Mouse (Mus musculus) CH12.LX (cell line): ENCODE measurements around the gene Ppp2r3d. TPM values are rescaled to one million over a fixed set of nuclear protein-coding genes. Genes with fewer than 3 reads are reported as not detected.

Experiments
- DNase-seq: peaks from one replicate; pipeline ENCODE4 v3.0.0-alpha.2; 2013; ENCODE audit errors: extremely low read depth
- H3K27ac ChIP-seq: 2 replicates; pipeline ENCODE4 v1.5.1; 2012; ENCODE audit warnings: low read depth, mild to moderate bottlenecking, control low read depth, moderate library complexity; ENCODE audit not compliant: insufficient read depth
- H3K27me3 ChIP-seq: replicated peaks from 2 replicates; pipeline ENCODE3; 2012; ENCODE audit warnings: inconsistent platforms
- H3K36me3 ChIP-seq, 2 experiments: replicated peaks in 1 of 2; 2 replicates each; pipeline versions ENCODE3 to v1.6.1; 2012; ENCODE audit warnings: inconsistent platforms in 1 of 2, low read length in 1 of 2, mild to moderate bottlenecking in 1 of 2, mixed read lengths in 1 of 2, moderate library complexity in 1 of 2; ENCODE audit not compliant: control insufficient read depth in 1 of 2, insufficient read depth in 1 of 2
- H3K4me1 ChIP-seq, 2 experiments: 2 replicates each; pipeline ENCODE4 v1.6.1; 2012; ENCODE audit warnings: inconsistent platforms in 1 of 2, moderate library complexity in 1 of 2; ENCODE audit not compliant: insufficient read depth in 2 of 2, control insufficient read depth in 1 of 2
- H3K4me2 ChIP-seq: 2 replicates; pipeline ENCODE4 v1.6.1; 2012; ENCODE audit warnings: low read depth, mild to moderate bottlenecking, control low read depth; ENCODE audit not compliant: poor library complexity, insufficient read depth, severe bottlenecking
- H3K4me3 ChIP-seq, 3 experiments: fragments of 150-350 bp in 1 of 3; sonication (generic) in 1 of 3; replicated peaks in 1 of 3; 2 replicates each; pipeline versions ENCODE3 to v1.5.1; 2011 to 2012; ENCODE audit warnings: low read depth in 2 of 3, low read length in 2 of 3, mild to moderate bottlenecking in 2 of 3, moderate library complexity in 2 of 3, control low read depth in 1 of 3, improper control_type of control experiment in 1 of 3, inconsistent platforms in 1 of 3, mixed read lengths in 1 of 3; ENCODE audit not compliant: poor library complexity in 1 of 3
- H3K79me2 ChIP-seq: replicated peaks from 2 replicates; pipeline ENCODE4 v1.6.1; 2012; ENCODE audit warnings: mild to moderate bottlenecking, moderate library complexity; ENCODE audit not compliant: control insufficient read depth, poor library complexity, insufficient read depth, severe bottlenecking; ENCODE audit errors: extremely low read depth
- H3K9ac ChIP-seq: 2 replicates; pipeline ENCODE4 v1.6.1; 2012; ENCODE audit warnings: low read depth, mild to moderate bottlenecking, control low read depth, moderate library complexity; ENCODE audit not compliant: insufficient read depth
- H3K9me3 ChIP-seq: replicated peaks from 2 replicates; pipeline ENCODE3; 2012; ENCODE audit warnings: low read length, inconsistent platforms, mixed read lengths
- CHD1 ChIP-seq: IDR thresholded peaks from 2 replicates; pipeline ENCODE4 v1.6.1; 2012; ENCODE audit warnings: low read depth, low read length, improper control_type of control experiment, inconsistent platforms
- CHD2 ChIP-seq: IDR thresholded peaks from 2 replicates; pipeline ENCODE4 v1.6.1; 2011; ENCODE audit warnings: low read length, improper control_type of control experiment
- CTCF ChIP-seq, 2 experiments: IDR thresholded peaks in 1 of 2; conservative IDR thresholded peaks in 1 of 2; 2 replicates each; pipeline ENCODE4 v1.5.1; 2011 to 2012; ENCODE audit warnings: low read depth in 2 of 2, low read length in 2 of 2, improper control_type of control experiment in 1 of 2, inconsistent platforms in 1 of 2, mild to moderate bottlenecking in 1 of 2, moderate library complexity in 1 of 2
- ELF1 ChIP-seq: IDR thresholded peaks from 2 replicates; pipeline ENCODE4 v1.6.1; 2014; ENCODE audit warnings: low read depth, mild to moderate bottlenecking, inconsistent platforms, low read length, improper control_type of control experiment
- EP300 ChIP-seq: IDR thresholded peaks from 2 replicates; pipeline ENCODE4 v1.6.1; 2011; ENCODE audit warnings: low read length, improper control_type of control experiment
- ETS1 ChIP-seq: conservative IDR thresholded peaks from 2 replicates; pipeline ENCODE4 v1.6.1; 2012; ENCODE audit warnings: low read depth, mild to moderate bottlenecking, inconsistent platforms, low read length, improper control_type of control experiment, moderate library complexity
- GABPA ChIP-seq: IDR thresholded peaks from 2 replicates; pipeline ENCODE4 v1.6.1; 2012; ENCODE audit warnings: low read depth, low read length, improper control_type of control experiment, inconsistent platforms; ENCODE audit not compliant: insufficient replicate concordance
- HCFC1 ChIP-seq: IDR thresholded peaks from 2 replicates; pipeline ENCODE4 v1.6.1; 2012; ENCODE audit warnings: low read depth, mild to moderate bottlenecking, inconsistent platforms, low read length, improper control_type of control experiment
- MAZ ChIP-seq: IDR thresholded peaks from 2 replicates; pipeline ENCODE4 v1.6.1; 2012; ENCODE audit warnings: low read depth, mild to moderate bottlenecking, inconsistent platforms, low read length, improper control_type of control experiment, moderate library complexity
- MEF2A ChIP-seq: IDR thresholded peaks from 2 replicates; pipeline ENCODE4 v1.6.1; 2014; ENCODE audit warnings: low read depth, mild to moderate bottlenecking, inconsistent platforms, low read length, improper control_type of control experiment, borderline replicate concordance
- MYC ChIP-seq: IDR thresholded peaks from 2 replicates; pipeline ENCODE4 v1.6.1; 2011; ENCODE audit warnings: low read depth, mild to moderate bottlenecking, improper control_type of control experiment, low read length
- NRF1 ChIP-seq: IDR thresholded peaks from 2 replicates; pipeline ENCODE4 v1.6.1; 2014; ENCODE audit warnings: low read depth, mild to moderate bottlenecking, inconsistent platforms, low read length, improper control_type of control experiment, moderate library complexity
- PAX5 ChIP-seq: IDR thresholded peaks from 2 replicates; pipeline ENCODE4 v1.6.1; 2012; ENCODE audit warnings: low read length, inconsistent platforms, mixed read lengths
- POLR2A ChIP-seq: IDR thresholded peaks from 2 replicates; pipeline ENCODE4 v1.6.1; 2011; ENCODE audit warnings: low read depth, mild to moderate bottlenecking, improper control_type of control experiment, low read length
- RCOR1 ChIP-seq: conservative IDR thresholded peaks from 2 replicates; pipeline ENCODE4 v1.6.1; 2012; ENCODE audit warnings: low read depth, mild to moderate bottlenecking, inconsistent platforms, low read length, improper control_type of control experiment
- SMC3 ChIP-seq: IDR thresholded peaks from 2 replicates; pipeline ENCODE4 v1.6.1; 2011; ENCODE audit warnings: low read depth, low read length, improper control_type of control experiment
- TBP ChIP-seq: conservative IDR thresholded peaks from 2 replicates; pipeline ENCODE4 v1.6.1; 2011; ENCODE audit warnings: low read depth, low read length, improper control_type of control experiment
- UBTF ChIP-seq: IDR thresholded peaks from 2 replicates; pipeline ENCODE4 v1.6.1; 2012; ENCODE audit warnings: low read depth, mild to moderate bottlenecking, inconsistent platforms, low read length, improper control_type of control experiment, moderate library complexity
- USF2 ChIP-seq: conservative IDR thresholded peaks from 2 replicates; pipeline ENCODE4 v1.6.1; 2011; ENCODE audit warnings: low read depth, low read length, improper control_type of control experiment
- ZC3H11A ChIP-seq: IDR thresholded peaks from 2 replicates; pipeline ENCODE4 v1.6.1; 2012; ENCODE audit warnings: low read depth, mild to moderate bottlenecking, inconsistent platforms, low read length, improper control_type of control experiment
- ZKSCAN1 ChIP-seq: IDR thresholded peaks from 2 replicates; pipeline ENCODE4 v1.6.1; 2012; ENCODE audit warnings: low read depth, inconsistent platforms, low read length, improper control_type of control experiment, borderline replicate concordance
- ZNF384 ChIP-seq: IDR thresholded peaks from 2 replicates; pipeline ENCODE4 v1.6.1; 2012; ENCODE audit warnings: low read depth, low read length, improper control_type of control experiment, inconsistent platforms
- dilution Hi-C: fragments of 300-500 bp; cut with MboI; formaldehyde crosslinking; loops from 2 replicates; pipeline ENCODE4 v1.14.3; 2020; ENCODE audit warnings: low sequenced_read_pairs; ENCODE audit not compliant: extremely low pct_unique_long_range_greater_than_20kb, extremely low pct_ligation_motif_present
- in situ Hi-C: fragments of 300-500 bp; cut with MboI; formaldehyde crosslinking; loops from 3 replicates; pipeline ENCODE4 v1.14.3; 2019; ENCODE audit warnings: low sequenced_read_pairs, low pct_ligation_motif_present, low pct_unique_long_range_greater_than_20kb, mixed read lengths
- polyA plus RNA-seq: library from polyadenylated mRNA; unstranded; fragments of >175 nt; gene quantifications from 2 replicates; pipeline ENCODE4 v1.2.1, GENCODE M21; 2012; ENCODE audit warnings: low read depth; ENCODE audit not compliant: insufficient read length
- total RNA-seq, 2 experiments: library from RNA; depleted of rRNA; stranded (reverse); fragments of 300-350 nt in 1 of 2; fragments of >200 nt in 1 of 2; gene quantifications; 2 replicates each; pipeline ENCODE4 v1.2.3; 2012 to 2014

The Ppp2r3d gene
- total and polyA plus RNA-seq, 3 experiments = 24.5 to 62.7 (median 47.2) TPM

- TF ChIP-seq TBP = no peak
- TF ChIP-seq CHD2 = no peak
- no peak for TF ChIP-seq RCOR1
- TF ChIP-seq ZKSCAN1 = no peak
- no peak for TF ChIP-seq ETS1
- no peak for TF ChIP-seq UBTF
- no peak for TF ChIP-seq PAX5
- no peak for TF ChIP-seq NRF1
- TF ChIP-seq ELF1 = no peak
- TF ChIP-seq, all 38 proteins: peak for 0
- H3K4me3 ChIP-seq = peak overlapping the region; percentile 19 to 67 (median 58)
- H3K27ac ChIP-seq = peak overlapping the region; percentile 54
- dilution Hi-C loops = no loop called here
- H3K9me3 ChIP-seq = peaks cover 32% of the 10 kb centered on the region
- H3K4me1 ChIP-seq = no peaks in the 10 kb centered on the region
- no peak overlapping the region for H3K4me2 ChIP-seq
- peaks cover 33 to 36% of the 10 kb centered on the region in 2 experiments for H3K36me3 ChIP-seq
- peak; percentile 70 for DNase-seq
- peaks cover 2% of the 10 kb centered on the region for H3K27me3 ChIP-seq
- H3K9ac ChIP-seq = no peak overlapping the region
- in situ Hi-C loops = no loop called here
- H3K79me2 ChIP-seq = no peaks in the 10 kb centered on the region
These were observed 36.0 kb downstream of the Ppp2r3d start for GRCm38 (mm10) chr9:124440724-124441045.

GRCm38 (mm10) chr9:124439848-124440723 lies 36.6 kb downstream of the Ppp2r3d start:
- peak overlapping the region; percentile 21 to 67 (median 58) for H3K4me3 ChIP-seq
- TF ChIP-seq ELF1 (peak; percentile 56), ZNF384 (no peak)
- TF ChIP-seq, all 38 proteins: peak for 1
- Histone ChIP-seq H3K9me3 (peaks cover 32% of the 10 kb centered on the region), H3K27ac (peak overlapping the region; percentile 63), H3K79me2 (no peaks in the 10 kb centered on the region), H3K27me3 (peaks cover 2% of the 10 kb centered on the region), H3K9ac (no peak overlapping the region), H3K4me1 (no peaks in the 10 kb centered on the region), H3K36me3 (peaks cover 33 to 36% of the 10 kb centered on the region in 2 experiments), H3K4me2 (no peak overlapping the region)
- DNase-seq = peak; percentile 90
- in situ Hi-C loops (no loop called here), dilution Hi-C loops (no loop called here)

GRCm38 (mm10) chr9:124439403-124439847 lies 37.3 kb downstream of the Ppp2r3d start:
- no peaks in the 10 kb centered on the region for H3K79me2 ChIP-seq
- H3K36me3 ChIP-seq = peaks cover 33 to 36% of the 10 kb centered on the region in 2 experiments
- H3K4me2 ChIP-seq = no peak overlapping the region
- no peak overlapping the region; the same call in 1 of the 2 replicates for H3K27ac ChIP-seq
- peaks cover 32% of the 10 kb centered on the region for H3K9me3 ChIP-seq
- in situ Hi-C loops = no loop called here
- dilution Hi-C loops = no loop called here
- H3K4me3 ChIP-seq = peak overlapping the region in 1 of 3 experiments; percentile 67
- no peak for TF ChIP-seq ETS1
- TF ChIP-seq PAX5 = no peak
- TF ChIP-seq HCFC1 = no peak
- no peak for TF ChIP-seq GABPA
- no peak for TF ChIP-seq USF2
- TF ChIP-seq MEF2A = no peak
- TF ChIP-seq POLR2A = no peak
- no peak for TF ChIP-seq RCOR1
- TF ChIP-seq EP300 = no peak
- TF ChIP-seq MYC = no peak
- no peak for TF ChIP-seq MAZ
- no peak for TF ChIP-seq ZC3H11A
- no peak for TF ChIP-seq CTCF (conservative IDR thresholded peaks at IDR 0.05 in 1 of 2, IDR thresholded peaks at IDR 0.05 in 1 of 2; ENCODE audit: low read depth in 2 of 2, low read length in 2 of 2)
- no peak for TF ChIP-seq ELF1
- no peak for TF ChIP-seq CHD1
- no peak for TF ChIP-seq SMC3
- H3K9ac ChIP-seq = no peak overlapping the region
- peak; percentile 52 for DNase-seq
- no peaks in the 10 kb centered on the region for H3K4me1 ChIP-seq
- peaks cover 2% of the 10 kb centered on the region for H3K27me3 ChIP-seq
